Comparison of ENCODE assay signal across 12 mouse cellular contexts in genomic region chr17:34615871-34616270, GRCm38 (mm10). TPM values are rescaled to one million over a fixed set of nuclear protein-coding genes. Genes with fewer than 3 reads are reported as not detected.
DNase-seq lines count a peak whose midpoint lies in the region; ATAC-seq and TF ChIP-seq lines count a peak whose summit lies in the region.
"Had no signal": no experiment of that assay in that cellular context is flagged by ENCODE, and none has a peak within 500 bp of the region (broad histone marks: within the 10 kb centered on the region; RNA-seq: fewer than 3 reads in every experiment).

Gene Egfl8 (minus strand): TSS chr17:34615971.

- peak within 1 kb of the TSS; percentile 65 for H3K27ac ChIP-seq in gastrocnemius, adult 2 months
- 0 out of 2 replicates have a peak within 1 kb of the TSS, but pooled peaks have one; percentile 8 for H3K27ac ChIP-seq in kidney, postnatal 0 days
- H3K27ac ChIP-seq in thymus, adult 2 months (ENCODE audit: control insufficient read depth, insufficient read depth, low read length), result no peak within 1 kb of the TSS
- H3K27ac ChIP-seq: forebrain, embryonic 13.5 days; macrophage had no signal

- peaks cover 47% of the 10 kb centered on the region for H3K36me3 ChIP-seq in kidney, postnatal 0 days (ENCODE audit: insufficient read depth, low read length)
- H3K36me3 ChIP-seq in thymus, adult 2 months (ENCODE audit: control insufficient read depth, insufficient read depth, low read length), result peaks cover 34% of the 10 kb centered on the region

- no peak for DNase-seq in gastrocnemius, adult 2 months
- no peak for DNase-seq in gastrocnemius, adult 8-10 months (ENCODE audit: low spot score in 2 of 2)
- DNase-seq in kidney, postnatal 0 days (ENCODE audit: low spot score), result no peak
- no peak for DNase-seq in kidney, adult 8-10 months
- DNase-seq in thymus, adult 2 months, result no peak
- no peak for DNase-seq in thymus, adult 18-20 months
- DNase-seq in testis, postnatal 14 days (ENCODE audit: low spot score), result no peak
- DNase-seq in cerebellum, adult 11 months, result no peak
- DNase-seq: right cerebral cortex, postnatal 4 days had no signal

- no peak for ATAC-seq in kidney, postnatal 0 days (replicated peaks; ENCODE audit: low FRiP score, low read depth)
- ATAC-seq: forebrain, embryonic 13.5 days; intestine, embryonic 16.5 days had no signal

- H3K4me3 ChIP-seq in gastrocnemius, adult 2 months, result no peak within 1 kb of the TSS
- H3K4me3 ChIP-seq in kidney, postnatal 0 days (replicated peaks; ENCODE audit: low read depth, low read length), result no peak within 1 kb of the TSS
- no peak within 1 kb of the TSS for H3K4me3 ChIP-seq in thymus, adult 2 months (ENCODE audit: control insufficient read depth, insufficient read depth, low read length)
- H3K4me3 ChIP-seq: forebrain, embryonic 13.5 days had no signal

- no peaks in the 10 kb centered on the region for H3K27me3 ChIP-seq in kidney, postnatal 0 days (ENCODE audit: insufficient read depth, low read length)
- no peaks in the 10 kb centered on the region for H3K27me3 ChIP-seq in thymus, adult 2 months (ENCODE audit: control insufficient read depth, insufficient read depth, low read length)
- H3K27me3 ChIP-seq: forebrain, embryonic 13.5 days had no signal

- H3K9ac ChIP-seq in kidney, postnatal 0 days (ENCODE audit: low read depth, low read length), result no peak within 1 kb of the TSS
- H3K9ac ChIP-seq: forebrain, embryonic 13.5 days had no signal

- 74% methylated on average over 6 of the region's 6 CpGs for WGBS in kidney, postnatal 0 days
- 92% methylated on average over 6 of the region's 6 CpGs for WGBS in thymus, adult 2 months

- no peaks in the 10 kb centered on the region for H3K9me3 ChIP-seq in kidney, postnatal 0 days (replicated peaks; ENCODE audit: low read length)
- H3K9me3 ChIP-seq: forebrain, embryonic 13.5 days had no signal

- intact Hi-C loops in gastrocnemius, adult 2 months (cut with DNase I), result loop anchor here (5.0 kb wide), 1 partner anchor 44 kb away; no protein-coding TSS in a partner anchor

- no peak within 1 kb of the TSS for H3K4me2 ChIP-seq in kidney, postnatal 0 days (ENCODE audit: low read length)
- H3K4me2 ChIP-seq: forebrain, embryonic 13.5 days had no signal

- H3K4me1 ChIP-seq in kidney, postnatal 0 days (replicated peaks; ENCODE audit: insufficient read depth, low read length), result no peaks in the 10 kb centered on the region
- no peaks in the 10 kb centered on the region for H3K4me1 ChIP-seq in thymus, adult 2 months (replicated peaks; ENCODE audit: control insufficient read depth, insufficient read depth, low read length)
- H3K4me1 ChIP-seq: forebrain, embryonic 13.5 days had no signal

- no peak for TF ChIP-seq CTCF in gastrocnemius, adult 2 months (IDR thresholded peaks at IDR 0.05)
- TF ChIP-seq CTCF in kidney, postnatal 0 days (IDR thresholded peaks at IDR 0.05; ENCODE audit: low read depth), result no peak
- no peak for TF ChIP-seq CTCF in thymus, adult 2 months (IDR thresholded peaks at IDR 0.05; ENCODE audit: borderline replicate concordance, control insufficient read depth, extremely low read depth, insufficient read depth, low read length, poor library complexity)

- TF ChIP-seq POLR2A in thymus, adult 2 months (IDR thresholded peaks at IDR 0.05; ENCODE audit: control insufficient read depth, extremely low read depth, insufficient read depth, low read length, poor library complexity), result no peak

RNA-seq across cellular contexts. Expression of gene Egfl8, which starts in this region (rescaled TPM):
- 1 to 10 TPM; 1.5 to 1.9 TPM for total RNA-seq in gastrocnemius, adult 2 months (2021)
- total RNA-seq in gastrocnemius, adult 8-10 months (2022), result 1 to 10 TPM in 3 of 4 experiments, under 1 TPM in 1; 0.77 to 1.4 (median 1.1) TPM
- 5.9 and 6.6 TPM in 2 replicates for polyA plus RNA-seq in kidney, postnatal 0 days (2015; fragmentation: Nextera tagmentation; extraction: Ambion mirVana)
- polyA plus RNA-seq in thymus, adult 2 months (2012; rRNA removed), result 13.0 and 16.0 TPM in 2 replicates
